Mouse (Mus musculus): ENCODE measurements around the gene Tspear. TPM values are rescaled to one million over a fixed set of nuclear protein-coding genes. Genes with fewer than 3 reads are reported as not detected.
A peak's percentile ranks its signal among the peaks of the same experiment; 100 is the strongest.

The Tspear gene
- polyA plus RNA-seq, 1 experiment from 2014 or later: 0.67 TPM

GRCm38 (mm10) chr10:77890987-77891565 lies 204.7 kb downstream of the Tspear start:
- H3K27me3 ChIP-seq: no peaks in the 10 kb centered on the region
- H3K9ac ChIP-seq (replicated peaks): no peak overlapping the region
- WGBS: 86% methylated on average over 8 of the region's 8 CpGs
- H3K4me3 ChIP-seq (replicated peaks): no peak overlapping the region
- H3K4me2 ChIP-seq (replicated peaks): no peak overlapping the region
- no peak overlapping the region for H3K27ac ChIP-seq
- H3K9me3 ChIP-seq: 0 out of 2 replicates have a peak, but pooled peaks cover 4% of the 10 kb centered on the region
- no peak for ATAC-seq
- peaks cover 9% of the 10 kb centered on the region for H3K4me1 ChIP-seq (replicated peaks)
- no peaks in the 10 kb centered on the region for H3K36me3 ChIP-seq

- Histone ChIP-seq H3K4me1 (replicated peaks) (peaks cover 12% of the 10 kb centered on the region), H3K9me3 (no peaks in the 10 kb centered on the region), H3K4me3 (replicated peaks) (no peak overlapping the region), H3K4me2 (replicated peaks) (no peak overlapping the region), H3K9ac (replicated peaks) (no peak overlapping the region), H3K36me3 (no peaks in the 10 kb centered on the region), H3K27ac (no peak overlapping the region), H3K27me3 (no peaks in the 10 kb centered on the region)
- 61% methylated on average over 5 of the region's 5 CpGs for WGBS
- no peak for ATAC-seq
Measured at GRCm38 (mm10) chr10:77895562-77895961, 209.2 kb downstream of the Tspear start.

- WGBS: 79% methylated on average over 7 of the region's 7 CpGs
- Histone ChIP-seq H3K36me3 (no peaks in the 10 kb centered on the region), H3K27me3 (peaks cover 6% of the 10 kb centered on the region), H3K4me2 (replicated peaks) (no peak overlapping the region), H3K27ac (no peak overlapping the region), H3K9me3 (no peaks in the 10 kb centered on the region), H3K9ac (replicated peaks) (no peak overlapping the region), H3K4me1 (replicated peaks) (peaks cover 30% of the 10 kb centered on the region), H3K4me3 (replicated peaks) (no peak overlapping the region)
- ATAC-seq: no peak
Measured at GRCm38 (mm10) chr10:77900126-77900525, 213.8 kb downstream of the Tspear start.

GRCm38 (mm10) chr10:77900903-77901818 lies 214.8 kb downstream of the Tspear start:
- H3K36me3 ChIP-seq: no peaks in the 10 kb centered on the region
- 87% methylated on average over 27 of the region's 27 CpGs for WGBS
- peak overlapping the region; percentile 63 for H3K4me3 ChIP-seq (replicated peaks)
- peaks cover 6% of the 10 kb centered on the region for H3K27me3 ChIP-seq
- H3K9ac ChIP-seq (replicated peaks): peak overlapping the region; percentile 75; the same call in 1 of the 2 replicates
- H3K4me2 ChIP-seq (replicated peaks): peak overlapping the region; percentile 82
- peaks cover 20% of the 10 kb centered on the region for H3K4me1 ChIP-seq (replicated peaks)
- no peak overlapping the region for H3K27ac ChIP-seq
- ATAC-seq: no peak
- no peaks in the 10 kb centered on the region for H3K9me3 ChIP-seq

GRCm38 (mm10) chr10:77901871-77902210 lies 215.5 kb downstream of the Tspear start:
- Histone ChIP-seq H3K4me1 (replicated peaks) (peaks cover 18% of the 10 kb centered on the region), H3K9me3 (no peaks in the 10 kb centered on the region), H3K9ac (replicated peaks) (peak overlapping the region; percentile 75), H3K4me2 (replicated peaks) (peak overlapping the region; percentile 82), H3K4me3 (replicated peaks) (peak overlapping the region; percentile 63), H3K36me3 (no peaks in the 10 kb centered on the region), H3K27ac (peak overlapping the region; percentile 63), H3K27me3 (peaks cover 6% of the 10 kb centered on the region)
- 4% methylated on average over 14 of the region's 14 CpGs for WGBS
- ATAC-seq: peak; percentile 55

- peak within 1 kb of the TSS; percentile 82 for H3K4me2 ChIP-seq (replicated peaks)
- H3K27ac ChIP-seq: peak within 1 kb of the TSS; percentile 63
- under 1% methylated on average over 45 of the region's 46 CpGs for WGBS
- H3K9me3 ChIP-seq: no peaks in the 10 kb centered on the region
- H3K36me3 ChIP-seq: no peaks in the 10 kb centered on the region
- H3K4me1 ChIP-seq (replicated peaks): peaks cover 18% of the 10 kb centered on the region
- peak within 1 kb of the TSS; percentile 75 for H3K9ac ChIP-seq (replicated peaks)
- H3K4me3 ChIP-seq (replicated peaks): peak within 1 kb of the TSS; percentile 63
- ATAC-seq: peak; percentile 78
- H3K27me3 ChIP-seq: peaks cover 6% of the 10 kb centered on the region
Measured at GRCm38 (mm10) chr10:77902211-77902893, 216.0 kb downstream of the Tspear start, which contains the start of gene Lrrc3. Gene Lrrc3 (minus strand): TSS chr10:77902536.

- H3K4me3 ChIP-seq (replicated peaks): peak overlapping the region; percentile 63
- H3K27me3 ChIP-seq: peaks cover 6% of the 10 kb centered on the region
- H3K4me1 ChIP-seq (replicated peaks): peaks cover 18% of the 10 kb centered on the region
- no peaks in the 10 kb centered on the region for H3K36me3 ChIP-seq
- H3K9me3 ChIP-seq: no peaks in the 10 kb centered on the region
- no peak overlapping the region; the same call in 1 of the 2 replicates for H3K27ac ChIP-seq
- peak overlapping the region; percentile 82 for H3K4me2 ChIP-seq (replicated peaks)
- H3K9ac ChIP-seq (replicated peaks): peak overlapping the region; percentile 75
- ATAC-seq: peak; percentile 79
- 7% methylated on average over 33 of the region's 35 CpGs for WGBS
Measured at GRCm38 (mm10) chr10:77902894-77903715, 216.7 kb downstream of the Tspear start.

GRCm38 (mm10) chr10:77912605-77913004 lies 226.2 kb downstream of the Tspear start:
- Histone ChIP-seq H3K36me3 (no peaks in the 10 kb centered on the region), H3K4me2 (replicated peaks) (no peak overlapping the region), H3K27me3 (no peaks in the 10 kb centered on the region), H3K4me3 (replicated peaks) (no peak overlapping the region), H3K9me3 (no peaks in the 10 kb centered on the region), H3K4me1 (replicated peaks) (no peaks in the 10 kb centered on the region), H3K27ac (no peak overlapping the region), H3K9ac (replicated peaks) (no peak overlapping the region)
- 78% methylated on average over 7 of the region's 7 CpGs for WGBS
- no peak for ATAC-seq

GRCm38 (mm10) chr10:77913292-77913691 lies 226.9 kb downstream of the Tspear start:
- H3K27me3 ChIP-seq: no peaks in the 10 kb centered on the region
- ATAC-seq: no peak
- no peaks in the 10 kb centered on the region for H3K9me3 ChIP-seq
- no peak overlapping the region for H3K9ac ChIP-seq (replicated peaks)
- H3K4me1 ChIP-seq (replicated peaks): no peaks in the 10 kb centered on the region
- H3K36me3 ChIP-seq: no peaks in the 10 kb centered on the region
- H3K4me3 ChIP-seq (replicated peaks): no peak overlapping the region
- no peak overlapping the region for H3K4me2 ChIP-seq (replicated peaks)
- WGBS: 74% methylated on average over 4 of the region's 4 CpGs
- H3K27ac ChIP-seq: no peak overlapping the region

GRCm38 (mm10) chr10:77916636-77917335 lies 230.4 kb downstream of the Tspear start:
- no peak overlapping the region for H3K4me2 ChIP-seq (replicated peaks)
- H3K4me1 ChIP-seq (replicated peaks): no peaks in the 10 kb centered on the region
- H3K27me3 ChIP-seq: no peaks in the 10 kb centered on the region
- no peak overlapping the region for H3K4me3 ChIP-seq (replicated peaks)
- no peaks in the 10 kb centered on the region for H3K9me3 ChIP-seq
- 67% methylated on average over 8 of the region's 8 CpGs for WGBS
- no peak overlapping the region for H3K27ac ChIP-seq
- ATAC-seq: no peak
- H3K36me3 ChIP-seq: no peaks in the 10 kb centered on the region
- no peak overlapping the region for H3K9ac ChIP-seq (replicated peaks)

- Histone ChIP-seq H3K27me3 (no peaks in the 10 kb centered on the region), H3K4me3 (replicated peaks) (no peak overlapping the region), H3K9me3 (no peaks in the 10 kb centered on the region), H3K27ac (no peak overlapping the region), H3K4me1 (replicated peaks) (no peaks in the 10 kb centered on the region), H3K4me2 (replicated peaks) (no peak overlapping the region), H3K9ac (replicated peaks) (no peak overlapping the region), H3K36me3 (no peaks in the 10 kb centered on the region)
- 81% methylated on average over 5 of the region's 5 CpGs for WGBS
- no peak for ATAC-seq
Measured at GRCm38 (mm10) chr10:77921009-77921408, 234.6 kb downstream of the Tspear start.

Measured in midbrain, embryonic 13.5 days (tissue).